Comparison of ENCODE assay signal across 9 mouse cellular contexts in genomic region chr3:85543652-85544051, GRCm38 (mm10). TPM values are rescaled to one million over a fixed set of nuclear protein-coding genes. Genes with fewer than 3 reads are reported as not detected.
DNase-seq lines count a peak whose midpoint lies in the region; ATAC-seq and TF ChIP-seq lines count a peak whose summit lies in the region.
"Had no signal": no experiment of that assay in that cellular context is flagged by ENCODE, and none has a peak within 500 bp of the region (broad histone marks: within the 10 kb centered on the region; RNA-seq: fewer than 3 reads in every experiment).

No protein-coding gene starts in this region.

- peak; percentile 58 for TF ChIP-seq CTCF in gastrocnemius, adult 2 months (IDR thresholded peaks at IDR 0.05)

- H3K36me3 ChIP-seq in liver, embryonic 13.5 days: no peaks in the 10 kb centered on the region
- no peaks in the 10 kb centered on the region for H3K36me3 ChIP-seq in heart, embryonic 11.5 days (ENCODE audit: control insufficient read depth, insufficient read depth, low read length)
- H3K36me3 ChIP-seq: heart, embryonic 10.5 days had no signal

- intact Hi-C loops in gastrocnemius, adult 2 months (cut with DNase I): loop anchor here (2.0 kb wide), 1 partner anchor 27 kb away; no protein-coding TSS in a partner anchor

- no peak for DNase-seq in gastrocnemius, adult 2 months
- no peak for DNase-seq in gastrocnemius, postnatal 4 days (ENCODE audit: low spot score in 2 of 2)
- peak; percentile 47 for DNase-seq in testis, postnatal 10 days (ENCODE audit: low spot score)
- DNase-seq in testis, postnatal 14 days (ENCODE audit: low spot score): no peak
- DNase-seq in liver, embryonic 13.5 days: peak; percentile 3
- DNase-seq in thymus, postnatal 4 days: peak; percentile 31
- DNase-seq in layer of hippocampus, postnatal 36 days: no peak

- no peaks in the 10 kb centered on the region for H3K27me3 ChIP-seq in liver, embryonic 13.5 days
- H3K27me3 ChIP-seq in heart, embryonic 11.5 days (ENCODE audit: control insufficient read depth, insufficient read depth, low read length): no peaks in the 10 kb centered on the region

- no peaks in the 10 kb centered on the region for H3K4me1 ChIP-seq in liver, embryonic 13.5 days (replicated peaks)
- H3K4me1 ChIP-seq in heart, embryonic 11.5 days (ENCODE audit: control insufficient read depth, insufficient read depth, low read length): no peaks in the 10 kb centered on the region
- H3K4me1 ChIP-seq: heart, embryonic 10.5 days had no signal

- no peak for ATAC-seq in liver, embryonic 13.5 days (ENCODE audit: low read depth)
- no peak for ATAC-seq in heart, embryonic 11.5 days (replicated peaks; ENCODE audit: insufficient number of reproducible peaks, low FRiP score, low TSS enrichment)

- no peak overlapping the region for H3K27ac ChIP-seq in gastrocnemius, adult 2 months
- no peak overlapping the region for H3K27ac ChIP-seq in liver, embryonic 13.5 days
- H3K27ac ChIP-seq in heart, embryonic 11.5 days (ENCODE audit: low read depth, low read length): no peak overlapping the region
- H3K27ac ChIP-seq: heart, embryonic 10.5 days had no signal

- H3K9ac ChIP-seq in liver, embryonic 13.5 days: no peak overlapping the region
- no peak overlapping the region for H3K9ac ChIP-seq in heart, embryonic 11.5 days (ENCODE audit: low read depth, low read length)

- no peaks in the 10 kb centered on the region for H3K9me3 ChIP-seq in liver, embryonic 13.5 days (replicated peaks)
- no peaks in the 10 kb centered on the region for H3K9me3 ChIP-seq in heart, embryonic 11.5 days (replicated peaks; ENCODE audit: control insufficient read depth, low read length)
- H3K9me3 ChIP-seq: heart, embryonic 10.5 days had no signal

- no peak overlapping the region for H3K4me3 ChIP-seq in gastrocnemius, adult 2 months
- H3K4me3 ChIP-seq in liver, embryonic 13.5 days (replicated peaks): no peak overlapping the region
- H3K4me3 ChIP-seq in heart, embryonic 11.5 days (ENCODE audit: low read depth, low read length): no peak overlapping the region
- H3K4me3 ChIP-seq: heart, embryonic 10.5 days had no signal

- no peak overlapping the region for H3K4me2 ChIP-seq in liver, embryonic 13.5 days
- no peak overlapping the region for H3K4me2 ChIP-seq in heart, embryonic 11.5 days

- WGBS in liver, embryonic 13.5 days (ENCODE audit: insufficient replicate concordance): 31% methylated on average over 2 of the region's 2 CpGs
- 51% methylated on average over 2 of the region's 2 CpGs for WGBS in heart, embryonic 11.5 days (ENCODE audit: insufficient replicate concordance)

RNA-seq across cellular contexts. Expression of gene Gatb, which starts 30.3 kb away (rescaled TPM):
- 10 to 100 TPM; 17.4 to 19.6 TPM for total RNA-seq in gastrocnemius, adult 2 months (2021)
- 10 to 100 TPM; 18.8 to 19.0 TPM for total RNA-seq in gastrocnemius, postnatal 4 days (2021)
- polyA plus RNA-seq in liver, embryonic 13.5 days (2015; fragmentation: Nextera tagmentation; extraction: Ambion mirVana): 17.8 and 19.9 TPM in 2 replicates
- total RNA-seq in layer of hippocampus, postnatal 36 days (2021): 10 to 100 TPM; 20.0 to 24.3 TPM
- 34.4 and 38.3 TPM in 2 replicates for polyA plus RNA-seq in heart, embryonic 11.5 days (2014; fragmentation: Nextera tagmentation; extraction: Ambion mirVana)

Comparison
In these comparisons a context has a peak if more than half of its experiments do, and no peak if none do; other contexts are left out.
1. DNase-seq: peak in testis, postnatal 10 days (single experiment), liver, embryonic 13.5 days (single experiment) and thymus, postnatal 4 days (single experiment); none in gastrocnemius, adult 2 months (single experiment), gastrocnemius, postnatal 4 days (0 of 2), testis, postnatal 14 days (single experiment) and layer of hippocampus, postnatal 36 days (0 of 2).